Mouse (Mus musculus): Measurements from ENCODE around the gene Acoxl.

DNA sequence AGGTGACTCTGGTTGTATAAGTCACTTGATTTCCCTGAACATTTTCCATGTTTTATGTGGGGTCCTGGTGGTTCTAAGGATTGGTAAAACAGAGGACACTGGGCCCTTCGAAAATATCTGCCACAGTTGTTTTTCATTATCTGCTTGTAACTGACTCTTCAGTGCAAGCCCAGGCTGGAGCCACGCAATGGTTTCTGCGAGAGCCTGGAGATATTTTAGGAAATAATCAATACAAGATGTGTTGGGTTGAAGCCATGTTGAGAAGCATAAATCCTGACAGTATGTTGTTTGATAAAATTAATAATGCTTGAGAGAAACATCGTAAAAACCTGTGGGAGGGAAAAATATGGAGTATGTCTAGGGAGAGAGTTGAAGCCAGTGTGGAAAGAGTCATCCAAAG, 25.7 kb downstream of the Acoxl start:
- no peak for TF ChIP-seq CTCF (IDR thresholded peaks at IDR 0.05; ENCODE audit: extremely low read depth, insufficient read depth, low read length)
- TF ChIP-seq POLR2A (IDR thresholded peaks at IDR 0.05; ENCODE audit: extremely low read depth, insufficient read depth, low read length) = no peak

All from cortical plate, adult 2 months (tissue).